Mouse (Mus musculus) bone marrow, adult 2 months (tissue): ENCODE data around the gene Gm12216.

Experiments used
- CTCF ChIP-seq: fragments of 200-500 bp; IDR thresholded peaks from 2 replicates; pipeline ENCODE4 v1.5.1; 2011; ENCODE audit warnings: low read length, control low read depth; ENCODE audit not compliant: control insufficient read depth, insufficient read depth
- POLR2A ChIP-seq: fragments of 200-500 bp; IDR thresholded peaks from 2 replicates; pipeline ENCODE4 v1.6.1; 2011; ENCODE audit warnings: low read depth, mild to moderate bottlenecking, control low read depth, low read length, borderline replicate concordance; ENCODE audit not compliant: control insufficient read depth

DNA sequence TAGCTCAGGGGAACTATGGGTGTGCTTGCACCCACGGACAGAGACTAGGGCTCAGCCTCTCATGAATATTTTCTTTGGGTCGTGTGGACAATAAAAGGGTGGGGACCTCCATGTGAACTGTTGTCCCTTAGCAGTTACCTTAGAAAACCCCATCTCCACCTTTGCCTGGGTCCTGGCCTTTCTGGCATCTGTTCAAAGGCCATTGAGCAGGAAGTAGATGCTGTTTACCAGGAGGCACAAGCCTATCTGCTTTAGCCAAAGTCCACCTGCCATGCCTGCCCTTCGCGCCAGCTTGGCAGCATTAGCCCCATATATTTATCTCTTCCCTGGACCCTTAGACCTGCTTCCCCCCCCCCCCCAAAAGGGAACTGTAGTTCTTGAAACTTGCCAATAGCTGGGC, 101.4 kb downstream of the Gm12216 start:
- TF ChIP-seq CTCF (no peak), POLR2A (no peak)
